Mouse (Mus musculus): ENCODE data around the gene 2310061I04Rik. TPM values are rescaled to one million over a fixed set of nuclear protein-coding genes. Genes with fewer than 3 reads are reported as not detected.

Gene 2310061I04Rik
- total RNA-seq, 2 experiments from 2014 or later = 7.5 to 51.8 TPM

Other genes starting within 250 kb of the 2310061I04Rik start
- 5.7 and 11.4 TPM in 2 replicates for gene Vars2, start 229.8 kb downstream of the 2310061I04Rik start, total RNA-seq (2015)
- 12.7 and 14.9 TPM in 2 replicates for gene Vars2, start 229.8 kb downstream of the 2310061I04Rik start, total RNA-seq (2017)
- 26.2 and 31.8 TPM in 2 replicates for gene Gtf2h4, start 223.7 kb downstream of the 2310061I04Rik start, total RNA-seq (2015)
- 24.8 and 29.5 TPM in 2 replicates for gene Gtf2h4, start 223.7 kb downstream of the 2310061I04Rik start, total RNA-seq (2017)
- gene Ddr1, start 192.8 kb downstream of the 2310061I04Rik start, total RNA-seq (2015) = 0.15 TPM in 1 of 2 replicates, not detected in the other
- gene Ddr1, start 192.8 kb downstream of the 2310061I04Rik start, total RNA-seq (2017) = 0.25 TPM in 1 of 2 replicates, not detected in the other
- 28.1 and 41.7 TPM in 2 replicates for gene Ier3, start 75.7 kb downstream of the 2310061I04Rik start, total RNA-seq (2015)
- gene Ier3, start 75.7 kb downstream of the 2310061I04Rik start, total RNA-seq (2017) = 24.6 and 33.1 TPM in 2 replicates
- gene Flot1, start 74.2 kb downstream of the 2310061I04Rik start, total RNA-seq (2015) = 52.9 and 58.3 TPM in 2 replicates
- 65.1 and 74.4 TPM in 2 replicates for gene Flot1, start 74.2 kb downstream of the 2310061I04Rik start, total RNA-seq (2017)
- 871 and 938 TPM in 2 replicates for gene Tubb5, start 59.1 kb downstream of the 2310061I04Rik start, total RNA-seq (2015)
- 947 and 991 TPM in 2 replicates for gene Tubb5, start 59.1 kb downstream of the 2310061I04Rik start, total RNA-seq (2017)
- 77.6 and 77.8 TPM in 2 replicates for gene Mdc1, start 55.9 kb downstream of the 2310061I04Rik start, total RNA-seq (2015)
- 17.5 and 17.6 TPM in 2 replicates for gene Mdc1, start 55.9 kb downstream of the 2310061I04Rik start, total RNA-seq (2017)
- gene Nrm, start 36.1 kb downstream of the 2310061I04Rik start, total RNA-seq (2015) = 47.4 and 64.5 TPM in 2 replicates
- 43.1 and 50.1 TPM in 2 replicates for gene Nrm, start 36.1 kb downstream of the 2310061I04Rik start, total RNA-seq (2017)
- gene Ppp1r18, start 31.8 kb downstream of the 2310061I04Rik start, total RNA-seq (2015) = 49.8 and 60.9 TPM in 2 replicates
- 17.4 and 20.5 TPM in 2 replicates for gene Ppp1r18, start 31.8 kb downstream of the 2310061I04Rik start, total RNA-seq (2017)
- gene Dhx16, start 17.6 kb downstream of the 2310061I04Rik start, total RNA-seq (2015) = 100 and 110 TPM in 2 replicates
- 78.2 and 82.0 TPM in 2 replicates for gene Dhx16, start 17.6 kb downstream of the 2310061I04Rik start, total RNA-seq (2017)
- 6.0 and 8.8 TPM in 2 replicates for gene Atat1, start 12.6 kb upstream of the 2310061I04Rik start, total RNA-seq (2015)
- 4.6 and 10.7 TPM in 2 replicates for gene Atat1, start 12.6 kb upstream of the 2310061I04Rik start, total RNA-seq (2017)
- 96.2 and 142 TPM in 2 replicates for gene Mrps18b, start 19.0 kb upstream of the 2310061I04Rik start, total RNA-seq (2015)
- gene Mrps18b, start 19.0 kb upstream of the 2310061I04Rik start, total RNA-seq (2017) = 68.3 and 76.4 TPM in 2 replicates
- 75.7 and 80.1 TPM in 2 replicates for gene Ppp1r10, start 19.0 kb upstream of the 2310061I04Rik start, total RNA-seq (2015)
- gene Ppp1r10, start 19.0 kb upstream of the 2310061I04Rik start, total RNA-seq (2017) = 121 and 126 TPM in 2 replicates
- 46.1 and 50.1 TPM in 2 replicates for gene Abcf1, start 72.3 kb upstream of the 2310061I04Rik start, total RNA-seq (2015)
- 150 and 251 TPM in 2 replicates for gene Abcf1, start 72.3 kb upstream of the 2310061I04Rik start, total RNA-seq (2017)
- gene Gnl1, start 82.4 kb upstream of the 2310061I04Rik start, total RNA-seq (2015) = 10.0 and 12.4 TPM in 2 replicates
- gene Gnl1, start 82.4 kb upstream of the 2310061I04Rik start, total RNA-seq (2017) = 18.5 and 27.3 TPM in 2 replicates
- gene Prr3, start 82.8 kb upstream of the 2310061I04Rik start, total RNA-seq (2015) = 18.5 and 20.3 TPM in 2 replicates
- gene Prr3, start 82.8 kb upstream of the 2310061I04Rik start, total RNA-seq (2017) = 11.9 and 13.3 TPM in 2 replicates
- gene H2-T24, start 123.1 kb upstream of the 2310061I04Rik start, total RNA-seq (2015) = 2.5 and 2.7 TPM in 2 replicates
- gene H2-T24, start 123.1 kb upstream of the 2310061I04Rik start, total RNA-seq (2017) = 12.6 and 13.0 TPM in 2 replicates
- 57.1 and 77.2 TPM in 2 replicates for gene H2-T23, start 135.4 kb upstream of the 2310061I04Rik start, total RNA-seq (2015)
- 65.6 and 67.5 TPM in 2 replicates for gene H2-T23, start 135.4 kb upstream of the 2310061I04Rik start, total RNA-seq (2017)
- gene H2-T22, start 145.3 kb upstream of the 2310061I04Rik start, total RNA-seq (2015) = 31.2 and 31.9 TPM in 2 replicates
- gene H2-T22, start 145.3 kb upstream of the 2310061I04Rik start, total RNA-seq (2017) = 37.9 and 39.7 TPM in 2 replicates
- gene Gm6034, start 145.5 kb upstream of the 2310061I04Rik start, total RNA-seq (2015) = not detected in 2 replicates
- not detected in 2 replicates for gene Gm6034, start 145.5 kb upstream of the 2310061I04Rik start, total RNA-seq (2017)
- not detected in 2 replicates for gene Gm11127, start 160.9 kb upstream of the 2310061I04Rik start, total RNA-seq (2015)
- gene Gm11127, start 160.9 kb upstream of the 2310061I04Rik start, total RNA-seq (2017) = not detected in 2 replicates
- gene Gm19684, start 224.2 kb upstream of the 2310061I04Rik start, total RNA-seq (2015) = 0.35 and 0.71 TPM in 2 replicates
- gene Gm19684, start 224.2 kb upstream of the 2310061I04Rik start, total RNA-seq (2017) = not detected in 2 replicates
- not detected in 2 replicates for gene Gm7030, start 232.0 kb upstream of the 2310061I04Rik start, total RNA-seq (2015)
- not detected in 2 replicates for gene Gm7030, start 232.0 kb upstream of the 2310061I04Rik start, total RNA-seq (2017)

Measured in megakaryocyte progenitor cell, adult 5-6 weeks (primary cell).